Mouse (Mus musculus): ENCODE results near the gene Nsun6.

Gene Nsun6

DNA sequence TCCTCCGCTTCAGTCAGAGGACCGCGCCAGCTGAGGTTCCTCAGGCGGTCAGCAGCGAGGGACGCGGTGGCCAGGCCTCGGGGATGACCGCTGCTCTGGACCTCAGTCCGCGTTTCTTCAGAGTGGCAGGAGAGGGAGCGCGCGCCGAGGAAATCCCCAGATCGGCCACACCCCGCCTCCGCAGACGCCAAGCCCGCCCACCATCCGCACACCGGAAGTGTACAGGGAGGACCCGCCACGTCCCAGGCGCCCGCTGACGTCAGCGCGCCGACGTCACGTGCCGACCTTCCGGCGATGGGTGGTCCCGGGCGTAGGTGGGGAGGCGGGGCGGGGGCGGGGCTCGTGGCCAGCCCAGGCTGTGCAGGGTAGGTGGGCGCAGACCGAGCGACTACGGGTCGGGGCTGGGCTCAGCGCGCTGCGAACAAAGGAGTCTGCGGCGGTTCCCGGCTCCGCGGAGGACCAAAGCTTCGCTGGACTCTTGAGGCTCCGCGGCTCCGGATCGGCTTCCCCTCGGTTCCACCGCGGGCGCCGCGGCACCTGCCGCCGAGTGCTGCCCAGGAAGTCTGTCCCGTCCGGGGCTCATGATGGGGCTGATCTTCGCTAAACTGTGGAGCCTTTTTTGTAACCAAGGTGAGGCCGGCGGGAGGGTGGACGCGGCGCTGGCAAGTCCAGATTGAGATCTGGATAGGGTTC, at the start of gene Nsun6:
TSS of gene Nsun6 (minus strand) at position 125 of the 693 bp plus-strand sequence.
- DNase-seq: peak; percentile 96

GRCm38 (mm10) chr2:15104386-15104785, 49.5 kb upstream of the Nsun6 start:
- no peak for DNase-seq

DNA sequence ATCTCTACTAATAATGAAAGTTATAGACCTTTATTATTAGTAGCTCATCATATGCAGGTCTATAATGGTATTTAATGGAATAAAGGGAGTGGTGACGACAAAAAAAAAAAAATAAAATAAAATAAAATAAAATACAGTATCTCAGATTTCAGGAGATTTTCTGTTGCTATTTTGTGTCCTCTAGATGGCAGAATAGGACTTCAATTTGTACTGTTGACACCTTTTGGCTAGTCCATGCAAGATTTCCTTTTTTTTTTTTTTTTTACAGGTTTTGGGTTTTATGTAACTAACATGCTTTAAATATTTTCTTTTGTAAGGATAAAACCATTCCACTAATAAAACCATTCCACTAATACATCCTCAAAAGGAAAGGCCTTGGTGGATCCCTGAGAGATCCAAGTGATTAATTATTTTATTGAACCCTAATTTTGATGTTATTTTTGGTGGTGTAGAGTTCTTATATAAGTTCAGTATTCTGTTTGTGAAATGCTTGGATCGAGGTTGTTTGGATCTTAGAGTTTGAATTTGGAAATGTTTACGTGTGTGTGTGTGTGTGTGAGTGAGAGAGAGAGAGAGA, 41.7 kb upstream of the Nsun6 start:
- no peak for DNase-seq

DNA sequence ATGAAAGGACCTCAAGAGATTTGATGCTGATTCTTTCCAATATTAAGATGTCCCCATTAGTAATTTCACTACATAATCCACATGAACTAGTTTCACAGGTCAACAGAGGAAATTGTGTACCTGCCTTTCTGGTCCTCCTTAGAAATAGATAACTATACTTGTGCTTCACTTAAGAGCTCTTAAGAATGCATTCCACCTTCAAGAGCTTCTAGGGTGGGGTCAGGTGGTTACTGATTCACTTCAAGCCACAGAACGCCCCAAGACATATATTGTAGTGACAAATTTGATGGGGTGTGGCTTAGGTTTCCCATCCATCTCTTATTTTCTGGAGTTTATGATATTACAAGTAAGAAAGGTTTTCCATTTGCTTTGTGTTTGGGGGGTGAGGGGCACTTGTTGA, 32.4 kb upstream of the Nsun6 start:
- DNase-seq: no peak

DNA sequence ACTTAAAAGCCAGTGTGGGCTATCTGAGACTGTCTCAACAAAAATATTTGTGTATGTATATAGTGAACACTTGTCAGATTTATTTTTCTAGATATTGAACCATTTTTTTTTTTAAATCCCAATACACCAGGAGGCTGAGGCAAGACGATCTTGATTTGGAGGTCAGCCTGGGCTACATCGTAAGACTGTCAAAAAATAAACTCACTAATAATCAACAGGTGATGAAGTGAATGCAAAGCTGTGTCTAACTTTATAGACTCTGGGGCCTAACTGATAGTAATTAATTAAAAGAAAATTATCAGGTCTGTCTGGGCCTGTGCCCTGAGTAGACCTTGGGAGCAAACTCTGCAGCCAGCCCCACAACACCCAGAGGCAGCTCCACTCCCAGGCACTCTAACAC, 28.8 kb upstream of the Nsun6 start:
- DNase-seq: no peak

DNA sequence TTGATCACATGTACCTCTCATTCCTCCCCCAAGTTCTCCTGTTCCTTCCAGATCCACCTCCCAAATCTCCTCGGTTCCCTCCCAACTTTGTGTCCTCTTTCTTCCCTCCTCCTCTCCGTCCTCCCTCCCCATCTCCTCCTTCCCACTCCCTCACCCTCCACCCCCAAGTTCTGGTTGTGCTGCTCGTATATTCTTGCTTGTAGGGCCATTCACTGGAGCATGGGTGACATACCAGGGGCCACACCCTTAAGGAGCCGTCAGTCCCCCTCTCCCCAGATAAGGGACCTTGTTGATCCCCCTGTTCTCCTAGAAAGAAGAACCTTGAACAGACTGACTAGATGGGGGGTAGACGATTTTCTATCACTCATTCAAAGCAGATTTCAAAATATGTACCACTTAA, 12.2 kb upstream of the Nsun6 start:
- no peak for DNase-seq

GRCm38 (mm10) chr2:15065447-15065846, 10.6 kb upstream of the Nsun6 start:
- DNase-seq: no peak

DNA sequence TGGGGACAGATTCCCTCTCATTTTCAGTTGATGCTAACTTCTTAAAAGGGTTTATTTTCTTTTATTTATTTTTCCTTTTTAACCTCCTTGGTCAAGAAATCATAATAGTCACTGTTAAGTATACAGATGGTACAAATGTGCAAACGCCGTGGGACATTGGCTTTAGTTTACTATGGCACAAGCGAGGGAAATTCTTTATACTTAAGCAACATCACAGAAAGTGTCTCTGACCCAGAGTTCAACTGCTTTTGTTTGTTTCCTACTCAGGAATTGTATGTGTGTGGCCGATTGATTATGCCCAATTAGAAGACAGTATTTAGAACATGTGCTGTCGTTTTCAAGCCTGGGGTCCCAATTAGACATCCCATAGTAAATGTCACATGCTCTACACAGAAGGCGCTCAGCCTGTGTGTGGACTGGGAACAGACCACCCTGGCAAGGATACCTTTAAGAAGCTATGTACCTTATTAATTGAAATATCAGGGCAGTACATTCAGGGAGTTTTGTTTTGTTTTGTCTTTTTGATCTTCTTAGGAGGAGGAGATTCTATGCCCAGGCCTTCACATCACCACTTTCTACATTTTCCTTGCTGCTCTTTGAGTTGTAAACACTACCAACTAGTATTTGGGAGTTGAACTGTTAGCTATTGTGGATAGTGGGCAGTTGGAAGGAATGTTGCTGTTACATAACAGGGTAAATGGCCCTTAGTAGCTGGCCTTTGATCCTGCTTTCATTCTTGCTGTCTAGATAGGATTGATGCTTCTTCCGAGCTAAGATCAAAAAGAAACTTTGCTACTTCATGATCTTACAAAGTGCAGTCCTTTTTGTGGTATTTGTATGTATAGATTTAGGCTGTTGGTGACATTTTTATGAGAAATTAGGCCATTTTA, 9.8 kb upstream of the Nsun6 start:
- no peak for DNase-seq

DNA sequence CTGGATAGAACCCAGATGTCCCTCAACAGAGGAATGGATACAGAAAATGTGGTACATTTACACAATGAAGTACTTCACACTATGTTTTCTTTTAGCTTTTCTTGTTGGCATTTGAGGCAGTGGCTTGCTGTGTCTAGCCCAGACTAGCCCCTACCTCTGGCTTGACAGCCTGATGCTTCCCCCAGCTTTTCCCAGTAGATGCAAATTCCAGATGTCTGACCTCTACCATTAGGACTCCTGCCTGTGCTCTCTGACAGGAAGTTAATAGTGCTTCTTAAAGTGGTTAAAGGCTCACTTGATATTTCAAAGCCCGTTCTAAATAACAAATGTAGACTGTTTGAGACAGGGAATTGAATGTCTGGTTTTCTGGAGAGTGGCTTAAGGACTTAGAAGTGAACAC, 8.9 kb upstream of the Nsun6 start:
- no peak for DNase-seq

DNA sequence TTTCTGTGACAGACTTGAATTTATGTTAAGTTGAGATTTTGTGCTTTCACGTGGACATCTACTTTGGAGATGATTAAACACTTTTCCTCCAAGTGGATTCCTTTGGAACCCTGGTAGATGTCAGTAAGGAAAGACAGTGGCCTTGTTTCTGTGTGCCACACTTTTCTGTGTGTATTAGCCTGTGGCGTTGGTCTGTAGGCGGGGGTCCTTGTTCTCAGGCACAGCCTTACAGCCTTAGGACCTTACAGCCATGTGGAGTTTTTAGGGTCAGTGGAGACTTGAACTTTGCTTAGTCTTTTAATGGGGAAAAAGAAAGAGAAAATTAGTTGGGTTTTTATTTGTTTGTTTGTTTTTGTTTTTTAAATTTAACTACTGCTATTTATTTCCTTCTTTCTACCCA, 6.0 kb upstream of the Nsun6 start:
- no peak for DNase-seq

DNA sequence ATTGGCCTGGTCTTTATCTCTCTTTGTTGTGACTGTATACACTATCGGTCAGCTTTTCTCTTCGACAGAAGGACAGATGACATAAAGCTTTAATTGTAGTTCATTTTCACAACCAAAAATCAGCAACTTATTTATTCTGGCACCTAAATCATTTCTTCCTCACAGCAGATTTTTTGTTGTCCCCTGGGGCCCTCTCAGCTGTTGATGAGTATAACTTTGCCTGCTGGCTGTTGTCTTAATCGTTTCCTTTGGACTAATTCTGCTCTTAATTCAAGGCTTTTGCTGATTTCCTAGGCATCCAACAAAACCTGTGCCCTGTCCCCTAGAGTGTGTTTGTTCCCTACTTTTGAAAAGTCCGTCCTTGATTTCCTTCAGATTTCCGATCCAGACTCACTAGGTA, 3.4 kb upstream of the Nsun6 start:
- no peak for DNase-seq

- no peak for DNase-seq
Observed at GRCm38 (mm10) chr2:15055741-15056151, 877 bp upstream of the Nsun6 start.

DNA sequence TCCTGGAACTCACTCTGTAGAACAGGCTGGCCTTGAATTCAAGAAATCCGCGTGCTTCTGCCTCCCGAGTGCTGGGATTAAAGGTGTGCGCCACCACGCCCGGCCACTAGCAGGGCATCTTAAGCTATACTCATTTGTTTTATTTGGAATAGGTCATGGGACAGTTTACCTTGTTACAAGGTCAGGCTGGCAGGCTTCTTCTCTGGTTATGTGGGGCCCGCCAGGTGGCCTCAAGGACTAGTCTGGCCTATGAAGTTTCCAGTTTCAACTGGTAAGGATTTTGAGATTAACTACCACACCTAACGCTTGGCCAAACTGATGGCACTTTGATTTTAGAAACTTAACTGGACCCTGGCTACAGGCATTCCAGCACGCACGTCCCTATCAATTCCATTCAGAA, 373 bp downstream of the Nsun6 start:
- DNase-seq: peak; percentile 3

DNA sequence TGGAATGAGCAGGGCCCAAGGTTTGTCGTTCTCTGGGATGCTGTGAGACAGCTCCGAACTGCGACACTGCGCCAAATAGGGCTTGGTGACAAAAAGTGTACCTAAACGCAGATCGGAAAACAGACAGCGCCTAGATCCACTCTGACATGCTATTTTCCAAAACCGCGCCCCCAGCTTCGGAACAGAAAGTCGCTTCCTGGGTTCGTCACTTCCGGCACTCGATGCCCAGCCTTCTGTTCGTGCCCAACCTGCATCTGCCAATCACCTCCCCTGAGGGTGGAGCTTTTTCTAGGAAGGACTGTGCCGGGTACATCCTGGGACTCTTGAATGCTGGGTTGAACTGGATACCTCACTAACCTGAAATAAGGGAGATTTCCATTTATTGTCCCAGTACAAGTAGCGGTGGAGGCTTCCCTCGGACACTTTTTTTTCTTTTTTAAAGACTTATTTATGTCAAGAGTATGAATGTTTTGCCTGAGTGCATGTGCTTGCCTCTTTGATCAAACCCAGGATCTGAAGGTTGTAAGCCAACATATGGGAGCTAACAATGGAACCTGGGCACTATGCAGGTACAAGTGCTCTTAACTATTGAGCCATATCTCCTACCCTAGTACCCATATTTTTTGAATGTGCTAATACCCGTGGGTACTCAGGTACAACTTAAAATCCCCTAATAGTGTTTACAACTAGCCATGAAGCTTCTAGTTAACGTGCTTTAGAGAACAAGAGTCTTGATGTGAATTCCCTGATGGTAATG, 5.6 kb downstream of the Nsun6 start, which contains the start of gene Arl5b:
TSS of gene Arl5b (plus strand) at position 279 of the 757 bp plus-strand sequence.
- DNase-seq: peak; percentile 89

GRCm38 (mm10) chr2:15040326-15040725, 14.5 kb downstream of the Nsun6 start:
- DNase-seq: peak; percentile 66

- DNase-seq: no peak
Observed at GRCm38 (mm10) chr2:15038705-15039104, 16.2 kb downstream of the Nsun6 start.

DNA sequence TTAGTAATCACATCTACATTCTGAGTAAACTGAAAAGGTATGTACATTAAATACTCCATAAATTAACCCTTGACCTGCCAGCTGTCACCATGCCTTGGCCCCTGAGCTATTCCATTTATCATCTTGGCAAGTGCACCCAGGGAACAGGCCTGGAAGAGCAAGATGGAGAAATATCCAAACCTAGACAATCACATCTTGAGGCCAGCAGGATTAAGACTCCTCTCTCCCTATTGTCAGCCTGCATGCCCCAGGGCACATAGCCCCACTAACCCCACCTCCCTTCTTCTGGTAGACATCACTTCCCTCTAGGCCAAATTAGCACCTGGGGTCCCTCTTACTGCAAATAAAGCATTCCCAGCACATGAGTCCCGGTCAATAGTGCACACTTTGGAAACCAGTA, 27.1 kb downstream of the Nsun6 start:
- no peak for DNase-seq

- DNase-seq: no peak
Observed at GRCm38 (mm10) chr2:15026817-15027216, 28.1 kb downstream of the Nsun6 start.

- DNase-seq: no peak
Observed at GRCm38 (mm10) chr2:15008072-15008471, 46.8 kb downstream of the Nsun6 start.

DNA sequence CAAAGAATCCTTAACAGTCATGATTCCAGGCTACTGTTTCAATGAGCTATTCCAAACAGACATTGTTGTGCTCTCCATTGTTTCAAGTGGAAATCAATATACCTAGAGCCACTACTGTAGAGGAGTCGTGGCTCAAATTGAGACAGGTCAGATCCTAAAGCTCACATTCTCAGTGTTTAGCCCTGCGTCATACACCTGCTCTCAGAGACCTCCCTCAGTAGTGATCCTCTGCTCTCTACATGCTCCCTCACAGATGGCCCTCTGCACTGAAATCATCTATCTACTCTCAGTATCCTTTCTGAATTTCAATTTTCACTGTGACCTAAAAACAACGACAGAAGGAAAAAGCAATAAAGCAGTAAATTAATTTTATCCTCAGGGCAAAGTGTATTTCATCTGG, 47.3 kb downstream of the Nsun6 start:
- DNase-seq: no peak

GRCm38 (mm10) chr2:14997836-14998235, 57.0 kb downstream of the Nsun6 start:
- peak; percentile 14 for DNase-seq

DNA sequence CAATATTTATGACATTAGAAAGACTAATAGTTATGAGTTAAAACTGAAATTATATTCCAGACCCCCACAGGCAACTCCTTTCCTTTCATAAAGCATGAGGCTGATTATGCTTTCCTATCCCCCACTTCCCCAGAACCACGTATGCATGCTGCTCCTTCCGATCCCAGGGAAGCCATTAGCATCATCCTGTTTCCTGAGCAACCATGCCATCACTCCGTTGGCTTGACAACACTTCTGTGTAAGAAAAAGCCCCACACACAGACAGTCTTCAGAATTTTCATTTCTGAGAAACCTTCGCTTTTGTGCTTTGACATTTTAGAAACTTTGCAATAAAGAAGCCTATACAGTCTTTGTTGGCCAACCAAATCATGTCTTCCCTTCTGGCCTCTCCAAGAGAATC, 58.8 kb downstream of the Nsun6 start:
- DNase-seq: no peak

GRCm38 (mm10) chr2:14992531-14992930, 62.3 kb downstream of the Nsun6 start:
- peak; percentile 51 for DNase-seq

Measured in thymus, postnatal 25 days (tissue).